Mouse (Mus musculus) lung, postnatal 14 days (tissue): ENCODE data around the gene Rrp7a.

Source experiments
- DNase-seq: peaks from one replicate; pipeline ENCODE4 v3.0.0; 2021

Gene Rrp7a

GRCm38 (mm10) chr15:83111290-83111689, 11.3 kb downstream of the Rrp7a start:
- DNase-seq: no peak

- DNase-seq: no peak
Measured at GRCm38 (mm10) chr15:83107814-83108213, 14.8 kb downstream of the Rrp7a start.

GRCm38 (mm10) chr15:83106426-83106825, 16.2 kb downstream of the Rrp7a start:
- DNase-seq: no peak

- DNase-seq: no peak
Measured at GRCm38 (mm10) chr15:83103111-83103510, 19.5 kb downstream of the Rrp7a start.

GRCm38 (mm10) chr15:83100332-83100662, 22.3 kb downstream of the Rrp7a start:
- no peak for DNase-seq

- DNase-seq: peak; percentile 95
Measured at GRCm38 (mm10) chr15:83099533-83100331, 22.9 kb downstream of the Rrp7a start.

- DNase-seq: no peak
Measured at GRCm38 (mm10) chr15:83095950-83096349, 26.7 kb downstream of the Rrp7a start.

- peak; percentile 33 for DNase-seq
Measured at GRCm38 (mm10) chr15:83093687-83094086, 28.9 kb downstream of the Rrp7a start.

GRCm38 (mm10) chr15:83090874-83091273, 31.7 kb downstream of the Rrp7a start:
- DNase-seq: no peak

- DNase-seq: no peak
Measured at GRCm38 (mm10) chr15:83089429-83089605, 33.3 kb downstream of the Rrp7a start, which contains the start of gene Serhl. Gene Serhl (plus strand): TSS chr15:83089506.

GRCm38 (mm10) chr15:83088495-83089428, 33.8 kb downstream of the Rrp7a start:
- DNase-seq: no peak

GRCm38 (mm10) chr15:83086636-83087328, 35.8 kb downstream of the Rrp7a start:
- no peak for DNase-seq

GRCm38 (mm10) chr15:83085901-83086300, 36.7 kb downstream of the Rrp7a start:
- peak; percentile 68 for DNase-seq

- DNase-seq: no peak
Measured at GRCm38 (mm10) chr15:83084022-83084640, 38.5 kb downstream of the Rrp7a start.

GRCm38 (mm10) chr15:83083530-83083929, 39.1 kb downstream of the Rrp7a start:
- DNase-seq: no peak

- DNase-seq: peak; percentile 49
Measured at GRCm38 (mm10) chr15:83075607-83076525, 46.7 kb downstream of the Rrp7a start.

- peak; percentile 42 for DNase-seq
Measured at GRCm38 (mm10) chr15:83074179-83074578, 48.4 kb downstream of the Rrp7a start.

GRCm38 (mm10) chr15:83071752-83072151, 50.8 kb downstream of the Rrp7a start:
- no peak for DNase-seq

GRCm38 (mm10) chr15:83070942-83071341, 51.7 kb downstream of the Rrp7a start:
- peak; percentile 74 for DNase-seq

GRCm38 (mm10) chr15:83068270-83068669, 54.3 kb downstream of the Rrp7a start:
- DNase-seq: no peak

GRCm38 (mm10) chr15:83065543-83065942, 57.1 kb downstream of the Rrp7a start:
- peak; percentile 68 for DNase-seq
